Mouse (Mus musculus) limb, embryonic 10.5 days (tissue): Measurements from ENCODE around the gene Scrn1. TPM values are rescaled to one million over a fixed set of nuclear protein-coding genes. Genes with fewer than 3 reads are reported as not detected.

Experiments
- polyA plus RNA-seq: library from polyadenylated mRNA; unstranded; fragments of >200 nt; fragmentation: Nextera tagmentation; extraction: Ambion mirVana; gene quantifications from 2 replicates; pipeline ENCODE4 v1.2.1, GENCODE M21; 2016

Gene Scrn1
- polyA plus RNA-seq, 1 experiment from 2014 or later, result 7.8 TPM

Other genes with a start within 250 kb of the Scrn1 start
- 0.15 and 0.16 TPM in 2 replicates for gene Prr15, start 240.7 kb downstream of the Scrn1 start, polyA plus RNA-seq
- 0.68 and 1.0 TPM in 2 replicates for gene Wipf3, start 136.9 kb downstream of the Scrn1 start, polyA plus RNA-seq
- gene Plekha8, start 28.6 kb upstream of the Scrn1 start, polyA plus RNA-seq, result 17.1 and 21.8 TPM in 2 replicates
- 8.7 and 14.2 TPM in 2 replicates for gene Fkbp14, start 30.8 kb upstream of the Scrn1 start, polyA plus RNA-seq
- 2.5 and 5.2 TPM in 2 replicates for gene Mturn, start 115.1 kb upstream of the Scrn1 start, polyA plus RNA-seq